Mouse (Mus musculus) urinary bladder, postnatal 4 days (tissue): ENCODE results near the gene Auts2.

ENCODE experiments used
- DNase-seq, 2 experiments: peaks; one replicate each; pipeline ENCODE4 v3.0.0; 2021 to 2022; ENCODE audit warnings: low spot score in 2 of 2

Auts2 gene

DNA sequence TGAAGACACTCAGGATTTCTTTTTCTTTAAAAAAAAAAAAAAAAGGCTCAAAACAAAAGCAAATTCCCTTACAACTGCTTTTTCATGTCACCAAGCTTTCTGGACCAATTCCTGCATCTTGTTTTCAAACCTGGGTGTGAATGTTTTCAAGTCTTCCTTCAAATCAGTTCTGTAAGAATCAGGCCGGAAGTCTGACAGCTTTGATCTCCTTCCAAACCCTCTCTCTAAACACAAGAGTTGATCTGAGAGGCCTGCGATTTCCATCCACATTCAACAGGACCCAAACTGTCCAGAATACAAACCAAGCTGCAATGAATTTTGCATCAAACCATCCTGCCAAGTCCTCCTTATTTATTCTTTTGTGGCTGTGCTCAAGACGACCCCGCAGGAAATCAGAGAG, 737.9 kb downstream of the Auts2 start:
- no peak for DNase-seq

DNA sequence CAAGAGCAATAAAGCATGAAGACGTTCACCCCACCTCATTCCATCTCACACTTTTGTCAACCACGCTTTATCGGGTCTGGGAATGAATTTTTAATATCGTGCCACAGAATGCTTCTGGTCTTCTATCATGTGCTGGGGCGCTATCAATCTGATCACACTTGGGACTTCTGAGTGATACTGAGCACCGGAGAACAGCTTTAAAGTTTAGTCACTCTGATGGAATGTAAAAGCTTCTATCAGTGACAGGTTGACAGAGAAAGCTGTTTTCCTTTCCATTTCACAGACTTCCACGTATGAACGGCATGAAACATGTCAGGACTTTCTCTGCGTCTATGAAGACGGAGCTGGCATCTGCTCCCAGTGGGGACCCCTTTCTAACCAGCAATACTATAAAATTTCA, 739.5 kb downstream of the Auts2 start:
- DNase-seq: no peak

DNA sequence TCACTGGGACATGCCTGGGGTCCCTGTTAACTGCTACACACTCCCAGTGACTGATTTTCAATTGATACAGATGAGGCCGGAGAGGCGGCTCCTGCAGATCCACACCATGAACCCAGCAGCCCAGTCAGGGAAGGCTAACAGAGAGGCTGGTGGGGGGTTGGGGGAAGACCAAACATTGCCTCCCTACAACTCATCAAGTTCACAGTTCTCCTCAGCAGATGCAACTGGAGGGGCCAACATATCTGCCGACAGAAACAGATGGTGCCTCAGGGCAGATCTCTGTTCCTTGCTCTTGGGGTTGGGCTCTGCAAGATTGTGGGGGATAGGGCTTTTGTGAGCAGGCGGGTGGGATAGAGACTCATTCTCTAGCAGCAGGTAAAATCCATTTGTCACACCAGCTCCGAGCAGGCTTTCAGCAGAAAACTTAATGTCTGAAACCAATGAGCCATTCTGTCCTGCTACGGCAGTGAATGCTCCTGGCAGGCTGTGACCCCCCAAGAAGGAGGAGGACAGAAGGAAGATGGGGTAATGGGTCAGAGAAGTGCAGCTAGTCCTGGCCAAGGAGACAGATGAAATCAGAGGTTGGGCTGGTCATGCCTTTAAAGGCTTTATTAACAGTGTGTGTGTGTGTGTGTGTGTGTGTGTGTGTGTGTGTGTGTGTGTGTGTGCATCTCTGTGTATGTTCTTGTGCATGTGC, 740.7 kb downstream of the Auts2 start:
- DNase-seq: no peak

DNA sequence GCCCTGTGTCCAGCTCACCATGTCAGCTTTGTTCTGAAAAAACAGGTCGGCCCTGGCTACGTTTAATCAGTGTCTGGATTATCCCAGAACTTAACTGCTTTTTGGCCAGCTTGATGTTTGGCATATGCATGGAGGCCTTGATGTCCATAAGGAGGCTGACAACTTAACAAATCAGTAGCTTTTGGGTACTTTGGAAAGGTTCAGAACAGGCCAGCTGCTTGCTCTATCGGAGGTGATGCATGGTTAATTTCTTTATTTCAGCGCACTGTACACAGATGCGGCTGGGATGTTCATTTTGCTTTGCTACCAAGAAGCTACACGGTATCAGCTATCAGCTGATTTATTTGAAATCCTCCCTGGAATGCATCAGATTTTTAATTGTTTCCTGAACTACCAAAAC, 741.2 kb downstream of the Auts2 start:
- no peak for DNase-seq

DNA sequence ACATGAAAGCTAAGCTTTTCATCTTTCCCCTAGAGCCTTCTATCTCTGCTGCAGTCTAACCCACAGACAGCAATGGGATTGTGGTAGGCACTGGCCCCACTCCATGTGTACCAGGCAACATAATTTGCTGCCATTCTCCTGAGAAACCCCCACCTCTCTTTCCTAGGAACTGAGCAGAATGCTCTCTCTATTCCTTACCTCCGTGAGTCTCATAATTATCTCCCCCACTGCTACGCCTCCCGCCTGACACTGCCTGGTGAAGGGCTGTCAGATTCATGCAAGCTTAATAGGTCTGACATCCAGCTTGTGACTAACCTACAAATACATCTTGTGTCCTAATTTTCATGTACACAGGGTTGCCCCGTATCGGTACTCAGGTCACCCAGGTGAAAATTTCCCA, 744.8 kb downstream of the Auts2 start:
- no peak for DNase-seq

DNA sequence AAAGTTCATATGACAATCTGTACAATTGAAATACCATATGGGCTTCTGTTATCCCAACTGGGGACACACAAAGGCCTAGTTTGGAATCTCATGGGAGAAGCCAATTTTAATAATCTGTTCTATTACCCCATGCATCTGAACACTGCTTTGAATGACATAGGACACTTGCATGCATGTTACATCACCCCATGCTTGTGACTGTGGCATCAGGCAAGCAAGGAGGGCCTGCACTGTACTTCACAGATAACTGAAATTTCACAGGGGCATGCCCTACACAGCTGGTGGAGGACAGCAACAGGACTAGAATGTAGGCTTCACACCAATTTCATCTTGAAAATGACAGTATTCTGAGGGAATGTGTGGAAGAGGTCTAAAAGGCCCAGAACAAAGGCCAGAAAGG, 746.1 kb downstream of the Auts2 start:
- no peak for DNase-seq

DNA sequence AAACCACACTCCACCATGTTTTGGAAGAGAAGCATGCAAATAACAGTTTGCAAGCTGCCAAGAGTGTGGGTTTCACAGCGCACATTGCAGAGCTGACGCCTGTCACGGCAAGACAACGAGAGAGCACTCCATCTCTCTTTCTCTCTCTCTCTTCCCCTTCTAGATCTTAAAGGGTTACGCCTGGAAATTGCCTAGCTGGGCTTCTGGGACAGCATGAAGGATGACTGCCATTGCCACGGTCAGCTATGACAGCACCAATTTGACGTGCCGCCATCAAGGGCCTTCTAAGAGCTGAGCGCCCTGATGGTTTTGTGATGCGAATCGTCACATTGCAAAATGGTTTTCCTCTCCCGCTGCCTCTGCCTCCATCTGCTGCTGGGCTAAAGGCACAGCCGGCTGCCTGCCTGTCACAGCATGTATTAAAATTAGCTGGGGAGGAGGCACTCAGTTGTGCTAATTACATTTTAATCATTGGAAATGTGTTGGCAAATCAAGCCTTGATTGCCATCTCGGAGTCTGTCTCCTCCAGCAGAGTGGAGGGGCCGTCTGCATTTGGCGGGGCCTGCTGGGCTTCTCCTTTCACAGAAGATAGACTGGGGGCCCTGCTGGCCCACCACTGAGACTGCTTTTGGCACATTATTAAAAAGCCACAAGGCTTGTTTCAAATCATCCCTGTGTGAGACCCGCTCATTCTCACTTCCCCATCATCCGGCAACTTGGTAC, 748.6 kb downstream of the Auts2 start:
- no peak for DNase-seq

DNA sequence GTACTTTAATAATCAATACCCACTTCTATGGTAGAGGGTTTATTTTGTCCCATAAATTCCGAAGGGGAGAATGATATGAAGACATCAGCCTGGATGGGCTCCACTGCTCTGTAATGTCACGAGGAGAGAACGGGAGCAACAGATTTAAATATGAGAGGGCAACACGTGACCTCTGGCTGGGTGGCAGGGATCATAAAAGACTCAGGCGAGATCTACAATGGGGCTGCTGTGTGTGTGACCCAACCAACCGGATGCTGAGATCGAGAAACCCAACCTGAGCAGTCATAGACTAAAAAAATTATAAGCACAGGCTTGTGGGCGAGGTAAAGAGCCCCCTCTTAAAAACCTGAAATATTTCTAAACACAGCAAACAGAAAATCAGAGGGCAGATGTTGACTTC, 753.5 kb downstream of the Auts2 start:
- no peak for DNase-seq

DNA sequence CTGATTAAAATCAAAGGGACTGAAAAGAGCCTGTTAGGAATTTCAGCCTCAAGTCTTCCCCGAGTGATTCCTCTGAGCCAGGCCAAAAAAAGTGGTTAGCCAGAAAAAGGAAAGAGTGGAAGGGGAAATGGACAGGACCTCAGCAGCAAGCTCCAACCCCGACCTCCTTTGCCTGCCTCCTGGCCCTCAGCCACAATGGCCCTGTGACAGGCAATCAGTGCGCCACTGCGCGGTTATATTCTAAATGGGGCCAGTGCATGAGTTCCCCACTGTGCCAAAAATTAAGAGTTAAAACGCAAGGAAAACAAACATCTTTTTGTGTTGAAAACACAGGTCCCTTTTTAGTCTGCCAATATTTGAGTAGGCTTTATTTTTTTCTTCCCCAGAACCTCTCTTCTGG, 755.1 kb downstream of the Auts2 start:
- no peak for DNase-seq

DNA sequence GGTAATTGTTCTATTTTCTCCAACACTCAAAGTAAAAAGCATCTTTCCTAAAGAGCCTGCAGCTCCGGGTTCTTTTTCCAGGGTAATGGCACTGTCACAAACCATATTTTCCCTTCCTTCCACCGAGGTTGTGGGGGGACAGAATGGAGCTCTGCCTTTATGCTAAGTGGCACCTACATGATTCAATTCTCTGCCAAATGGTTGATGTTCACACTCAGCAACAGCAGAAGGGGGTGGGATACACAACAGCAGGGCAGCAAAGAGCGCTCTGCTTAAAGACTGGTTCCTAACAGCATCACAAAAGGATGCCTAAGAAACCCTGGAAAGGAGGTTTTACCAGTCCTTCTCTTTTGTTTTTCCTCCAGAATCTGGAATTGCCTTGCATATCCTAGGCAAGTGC, 759.9 kb downstream of the Auts2 start:
- no peak for DNase-seq

DNA sequence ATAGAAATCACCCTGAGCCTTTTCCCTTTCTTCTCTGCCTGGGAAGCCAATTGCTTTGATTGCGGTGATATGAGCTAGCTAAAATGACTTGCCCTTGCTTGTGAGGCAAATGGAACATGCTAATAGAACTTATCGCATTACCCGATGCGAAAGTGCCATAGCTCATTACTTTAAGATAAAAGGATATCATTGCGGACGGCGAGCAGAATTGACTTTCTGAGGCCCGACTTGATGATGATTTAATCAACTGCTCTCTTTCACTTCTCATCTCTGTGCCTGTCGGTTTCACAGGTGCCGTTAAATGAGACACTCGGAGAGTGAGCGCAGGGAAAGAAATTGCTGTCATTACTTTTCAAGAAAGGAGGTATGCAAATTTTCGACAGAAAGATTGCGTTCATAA, 762.1 kb downstream of the Auts2 start:
- DNase-seq: no peak

DNA sequence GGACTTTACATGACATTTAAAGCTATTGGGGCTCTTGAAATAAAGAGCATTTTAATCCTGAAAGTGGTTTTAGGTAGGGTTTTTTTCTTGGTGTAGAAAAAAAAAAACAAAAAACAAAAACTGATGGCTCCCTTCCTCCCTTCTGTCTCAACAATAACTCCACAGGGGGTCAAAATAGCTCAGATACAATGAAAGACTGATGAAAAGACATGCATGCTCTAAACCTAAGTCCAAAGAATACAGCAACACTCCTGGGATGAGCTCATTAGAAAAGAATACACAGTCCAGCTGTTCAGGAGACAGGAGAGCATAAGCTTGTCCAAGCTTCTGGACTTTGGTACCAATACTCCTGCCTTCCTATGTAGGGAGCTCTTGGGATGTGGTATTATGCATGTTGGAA, 764.0 kb downstream of the Auts2 start:
- DNase-seq: no peak

DNA sequence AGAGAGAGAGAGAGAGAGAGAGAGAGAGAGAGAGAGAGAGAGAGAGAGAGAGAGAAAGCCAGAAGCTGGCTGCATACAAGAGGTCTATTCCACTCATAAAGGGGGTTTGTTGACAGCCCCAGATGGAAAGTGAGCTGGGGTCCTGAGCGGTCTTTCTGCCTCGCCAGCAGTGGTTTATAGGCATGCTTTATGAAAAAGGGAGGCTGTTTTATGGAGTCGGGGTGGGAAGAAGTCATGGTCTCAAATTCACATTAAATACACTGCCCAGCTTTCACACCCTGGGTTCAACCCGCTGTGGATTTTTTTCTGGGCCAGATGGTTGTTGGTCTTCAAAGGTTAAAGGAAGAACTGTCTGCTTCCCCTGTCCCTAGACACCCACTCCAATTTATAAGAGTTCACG, 767.5 kb downstream of the Auts2 start:
- DNase-seq: no peak

DNA sequence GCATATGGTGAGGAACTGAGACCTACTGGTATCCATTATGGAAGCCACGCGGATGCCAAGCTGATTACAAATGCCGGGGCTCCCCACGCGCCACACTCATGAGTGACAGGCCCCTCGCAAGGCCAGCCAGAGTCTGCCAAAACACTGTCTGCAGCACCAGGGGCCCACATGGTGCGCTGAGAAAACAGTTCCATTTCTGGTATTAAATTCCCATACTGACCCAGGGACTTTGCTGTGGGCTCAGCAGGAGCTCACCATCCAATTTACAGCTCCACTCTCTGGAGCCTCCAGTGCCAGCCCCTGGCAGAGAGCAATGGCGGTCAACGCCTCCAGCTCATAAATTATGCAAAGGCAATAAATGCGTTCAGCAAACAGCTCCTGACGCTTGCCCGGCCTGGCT, 767.9 kb downstream of the Auts2 start:
- no peak for DNase-seq

DNA sequence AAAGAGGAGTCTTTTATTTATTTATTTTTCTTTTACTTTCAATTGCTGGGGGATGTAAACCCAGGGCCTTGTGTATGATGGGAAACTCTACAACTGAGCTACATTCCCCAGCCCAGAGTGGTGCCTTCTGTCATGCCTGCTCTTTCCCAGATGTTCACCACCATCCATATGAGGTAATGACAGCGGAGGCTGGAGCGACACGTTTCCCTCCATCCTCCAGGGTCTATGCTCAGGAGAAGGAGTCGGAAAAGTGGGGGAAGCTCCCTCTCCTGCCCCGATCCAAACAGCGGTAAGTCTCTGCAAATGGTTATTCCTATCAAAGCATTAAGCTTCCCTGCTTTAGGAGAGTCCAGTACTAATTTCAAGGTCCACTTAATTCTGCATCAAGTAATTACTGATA, 768.4 kb downstream of the Auts2 start:
- no peak for DNase-seq

DNA sequence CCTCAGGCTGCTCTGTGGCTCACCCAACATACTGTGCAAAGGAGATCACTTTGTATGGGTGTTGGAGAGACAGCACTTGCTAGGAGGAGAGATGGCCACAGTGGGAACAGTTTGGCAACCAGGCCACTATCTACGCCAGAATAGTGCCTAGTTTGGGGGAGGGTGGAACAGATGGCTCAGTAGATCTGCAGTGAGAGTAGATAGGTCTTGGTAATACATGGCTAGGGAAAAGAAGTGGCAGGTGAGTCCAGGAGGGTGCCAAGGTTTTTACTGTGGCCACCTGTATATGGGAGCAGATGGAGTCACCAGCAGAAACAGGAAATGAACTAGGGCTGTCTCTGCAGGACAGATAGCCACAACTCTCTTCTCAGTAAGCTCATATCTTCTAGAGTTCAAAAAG, 770.5 kb downstream of the Auts2 start:
- DNase-seq: no peak

DNA sequence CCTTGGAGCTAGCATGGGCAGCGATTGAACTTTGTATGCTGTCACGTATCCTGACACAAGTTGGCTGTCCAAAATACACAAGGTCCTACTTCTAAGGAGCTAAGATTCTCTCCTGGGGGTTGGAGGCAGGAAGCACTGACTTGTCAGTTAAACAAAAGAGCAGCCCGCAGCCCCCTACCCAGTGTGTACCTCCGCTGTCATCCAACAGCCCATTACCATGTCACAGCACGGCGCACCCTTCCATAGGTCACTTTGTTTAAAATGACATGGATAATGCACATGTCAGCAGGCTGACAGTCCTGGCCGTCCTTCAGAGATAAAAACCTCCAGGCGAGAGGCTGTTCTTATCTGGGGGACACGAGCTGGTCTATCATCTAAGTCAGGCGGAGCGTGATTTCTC, 773.9 kb downstream of the Auts2 start:
- DNase-seq: no peak

DNA sequence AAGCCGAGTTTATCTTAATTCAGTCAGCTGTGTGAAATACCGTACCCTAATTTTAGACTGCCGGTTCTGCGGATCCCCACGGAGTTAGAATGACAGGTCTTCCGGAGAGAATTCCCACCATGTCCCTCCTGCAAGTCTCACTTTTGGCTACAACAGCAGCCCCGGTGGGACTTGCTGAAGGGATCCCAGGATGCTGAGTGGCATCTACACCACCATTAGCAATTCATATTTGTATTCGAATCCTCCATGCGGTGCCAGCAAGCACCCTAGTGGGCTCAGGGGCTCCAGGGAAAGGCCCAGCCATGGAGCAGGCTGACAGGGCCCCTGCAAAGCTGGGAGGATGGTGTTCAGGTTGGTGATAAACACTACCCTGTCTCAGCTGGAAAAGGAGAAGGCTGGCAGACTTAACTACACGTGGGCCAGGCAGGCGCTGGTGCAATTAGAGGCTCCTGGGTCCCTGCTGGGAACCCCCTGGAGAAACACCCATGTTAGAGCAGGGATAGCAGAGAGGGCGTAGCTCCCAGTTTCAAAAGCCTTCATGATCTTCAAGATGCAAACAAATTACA, 775.4 kb downstream of the Auts2 start:
- DNase-seq: no peak

DNA sequence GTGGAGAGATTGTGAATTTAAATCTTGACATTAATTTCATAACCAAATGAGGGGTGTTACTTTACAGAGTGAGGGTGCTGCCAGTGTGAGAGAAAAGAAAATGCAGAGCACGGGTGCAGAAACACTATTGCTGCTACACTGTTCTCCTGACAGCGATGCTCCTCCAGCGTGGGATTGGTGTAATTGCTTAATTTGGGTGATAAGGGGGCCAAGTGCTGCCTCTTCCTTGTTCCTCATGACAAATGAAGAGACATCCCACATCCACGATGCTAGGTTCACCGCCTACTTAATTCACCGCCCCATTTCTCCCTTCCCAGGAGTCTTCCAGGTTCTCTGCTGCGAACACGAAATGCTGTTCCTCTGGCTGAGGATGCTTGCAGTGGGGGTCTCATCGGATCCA, 776.0 kb downstream of the Auts2 start:
- no peak for DNase-seq

DNA sequence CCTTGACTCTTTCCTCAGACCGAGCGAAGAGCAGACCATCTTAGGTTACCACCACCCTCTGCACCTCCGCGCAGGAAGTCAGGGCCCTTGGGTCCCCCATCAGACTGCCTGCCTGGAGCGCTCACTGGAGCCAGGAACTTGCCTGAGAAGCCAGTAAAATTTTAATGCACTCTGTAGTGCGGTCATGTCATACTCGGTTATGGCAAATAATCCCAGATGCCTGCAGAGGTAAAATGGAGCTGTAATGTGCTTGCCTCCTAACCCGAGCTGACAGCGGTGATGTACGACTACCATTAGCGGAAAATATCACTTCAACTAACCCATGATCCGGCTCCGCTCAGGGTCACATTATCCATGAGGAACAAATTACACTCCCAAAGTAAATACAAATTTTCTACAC, 783.7 kb downstream of the Auts2 start:
- DNase-seq: no peak

DNA sequence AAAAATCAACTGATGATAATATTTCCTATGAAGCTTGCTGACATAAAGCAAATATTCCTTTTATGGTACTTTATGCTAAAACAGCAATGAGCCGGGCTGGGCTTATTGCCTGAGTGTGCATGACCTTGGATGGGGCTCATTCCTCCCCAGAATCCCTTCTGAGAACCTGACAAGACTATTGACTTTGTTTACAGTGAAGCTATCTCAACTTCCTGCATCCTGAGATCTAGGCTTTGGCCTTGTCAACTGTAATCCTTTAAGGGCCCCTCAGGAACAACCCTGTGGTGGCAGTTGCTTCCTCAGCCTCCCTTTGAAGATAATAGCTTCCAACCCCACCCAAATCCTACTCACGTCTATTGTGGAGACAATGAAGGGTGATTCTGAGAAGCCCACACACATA, 792.8 kb downstream of the Auts2 start:
- DNase-seq: no peak

DNA sequence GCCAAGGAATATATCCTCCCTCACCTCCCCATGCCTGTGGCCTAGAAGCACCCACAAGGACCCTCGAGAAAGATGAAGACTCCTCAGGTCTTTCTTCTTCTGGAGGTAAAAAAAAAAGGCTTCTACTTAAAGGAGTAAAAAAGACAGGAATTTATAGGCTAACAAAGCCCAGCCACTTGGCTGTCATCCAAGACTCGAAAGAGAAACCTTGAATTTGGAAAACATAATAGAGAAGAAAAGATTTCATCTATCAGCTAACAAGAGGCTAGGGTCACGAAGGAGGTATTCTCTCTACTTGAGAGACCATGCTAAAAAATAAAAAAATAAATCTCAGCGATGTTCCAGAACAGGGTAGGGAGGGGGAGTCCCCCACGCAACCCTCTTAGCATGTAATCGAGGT, 793.9 kb downstream of the Auts2 start:
- DNase-seq: no peak

DNA sequence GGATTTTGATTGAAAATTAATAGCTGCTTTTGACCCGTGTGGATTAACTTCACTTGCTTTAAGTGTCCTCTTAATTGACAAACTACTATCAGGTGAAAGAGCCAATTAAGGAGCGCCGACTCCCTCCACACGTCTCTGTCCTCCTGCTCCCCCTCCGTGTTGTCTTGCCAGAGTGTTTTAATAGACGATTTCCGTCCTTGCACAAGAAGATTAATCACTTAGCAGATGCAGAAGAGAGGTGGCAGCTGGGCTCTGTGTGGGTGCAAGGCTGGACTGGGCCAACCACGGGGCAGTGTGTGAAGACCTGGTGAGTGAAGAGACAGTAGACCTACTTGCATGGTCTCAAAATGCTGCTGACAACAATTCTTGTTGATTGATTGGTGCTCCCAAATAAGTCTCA, 800.1 kb downstream of the Auts2 start:
- DNase-seq: no peak

DNA sequence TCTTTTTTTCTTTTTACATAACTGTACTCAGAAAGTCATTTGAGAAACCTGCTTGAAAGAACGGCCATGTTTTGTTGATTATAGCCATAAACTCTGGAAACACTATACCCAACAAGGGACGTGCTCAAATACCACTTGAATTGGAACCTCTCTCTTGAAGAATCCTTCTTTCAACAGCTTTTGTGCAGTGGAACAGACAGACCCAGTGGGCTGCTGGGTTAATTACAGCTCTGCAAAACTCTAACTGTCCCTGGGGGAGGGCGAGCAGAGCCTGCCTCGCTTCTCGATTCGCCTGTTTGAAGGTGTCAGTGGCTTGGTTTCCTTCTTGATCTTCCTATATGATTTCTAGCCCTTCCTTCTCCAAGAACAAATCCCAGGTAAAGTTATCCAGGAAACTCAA, 805.7 kb downstream of the Auts2 start:
- DNase-seq: no peak
